Mouse (Mus musculus): ENCODE measurements around the gene Slc12a1.

DNA sequence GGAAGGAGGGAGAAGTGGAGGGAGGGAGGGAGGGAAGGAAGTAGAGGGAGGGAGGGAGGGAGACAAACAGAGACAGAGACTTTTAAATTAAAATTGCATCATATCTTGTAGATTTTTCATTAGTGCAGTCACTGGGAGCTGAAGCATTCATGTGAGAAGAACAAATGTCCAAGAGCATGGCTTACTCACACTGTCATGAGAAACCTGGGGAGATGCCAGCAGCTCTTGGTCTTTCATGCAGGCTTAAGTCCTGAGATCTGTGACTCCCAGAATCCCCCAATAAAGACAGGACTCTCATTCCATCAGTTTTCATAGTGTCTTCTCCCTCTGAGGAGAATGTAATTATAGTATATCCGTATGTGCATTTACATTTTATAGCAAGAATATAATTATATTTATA, 66.3 kb downstream of the Slc12a1 start:
- no peak for TF ChIP-seq CTCF (IDR thresholded peaks at IDR 0.05; ENCODE audit: low read depth)
- TF ChIP-seq EP300 (IDR thresholded peaks at IDR 0.05; ENCODE audit: low read depth), result no peak

All from heart, postnatal 0 days (tissue).